Mouse (Mus musculus): ENCODE results near the gene Hacd4. TPM values are rescaled to one million over a fixed set of nuclear protein-coding genes. Genes with fewer than 3 reads are reported as not detected.
A peak's percentile ranks its signal among the peaks of the same experiment; 100 is the strongest.
"Not testable (repeated sequence)": the region's sequence is repeated elsewhere in the genome, so short reads cannot be mapped to it uniquely, and the experiment has no call there.

Hacd4 gene
- polyA plus RNA-seq, 1 experiment from 2014 or later: 3.2 TPM

- Histone ChIP-seq H3K27me3 (ENCODE audit: poor library complexity, severe bottlenecking) (no peaks in the 10 kb centered on the region), H3K36me3 (replicated peaks) (no peaks in the 10 kb centered on the region), H3K27ac (no peak overlapping the region), H3K4me3 (no peak overlapping the region), H3K4me1 (peaks cover 5% of the 10 kb centered on the region), H3K9me3 (no peaks in the 10 kb centered on the region)
- 94% methylated on average over 5 of the region's 5 CpGs for WGBS
- DNase-seq (ENCODE audit: extremely low spot score, low spot score): no peak
These were observed 19.4 kb downstream of the Hacd4 start for GRCm38 (mm10) chr4:88419378-88419777.

- Histone ChIP-seq H3K9me3 (no peaks in the 10 kb centered on the region), H3K4me1 (peaks cover 5% of the 10 kb centered on the region), H3K36me3 (replicated peaks) (no peaks in the 10 kb centered on the region), H3K27ac (no peak overlapping the region), H3K4me3 (no peak overlapping the region), H3K27me3 (ENCODE audit: poor library complexity, severe bottlenecking) (no peaks in the 10 kb centered on the region)
- WGBS: 63% methylated on average over 2 of the region's 2 CpGs
- DNase-seq (ENCODE audit: extremely low spot score, low spot score): no peak
These were observed 23.7 kb downstream of the Hacd4 start for GRCm38 (mm10) chr4:88415017-88415416.

- Histone ChIP-seq H3K9me3 (no peaks in the 10 kb centered on the region), H3K27ac (no peak overlapping the region), H3K4me1 (peaks cover 8% of the 10 kb centered on the region), H3K27me3 (ENCODE audit: poor library complexity, severe bottlenecking) (no peaks in the 10 kb centered on the region), H3K4me3 (no peak overlapping the region), H3K36me3 (replicated peaks) (peaks cover 2% of the 10 kb centered on the region)
- 91% methylated on average over 2 of the region's 2 CpGs for WGBS
- DNase-seq (ENCODE audit: extremely low spot score, low spot score): no peak
These were observed 26.4 kb downstream of the Hacd4 start for GRCm38 (mm10) chr4:88412331-88412730.

- WGBS: 91% methylated on average over 4 of the region's 4 CpGs
- H3K4me3 ChIP-seq: no peak overlapping the region
- no peak for DNase-seq (ENCODE audit: extremely low spot score, low spot score)
- no peak overlapping the region for H3K27ac ChIP-seq
- H3K4me1 ChIP-seq: peaks cover 10% of the 10 kb centered on the region
- no peaks in the 10 kb centered on the region for H3K27me3 ChIP-seq (ENCODE audit: poor library complexity, severe bottlenecking)
- no peaks in the 10 kb centered on the region for H3K9me3 ChIP-seq
- H3K36me3 ChIP-seq (replicated peaks): peaks cover 6% of the 10 kb centered on the region
These were observed 29.4 kb downstream of the Hacd4 start for GRCm38 (mm10) chr4:88409279-88409678.

- 85% methylated on average over 4 of the region's 4 CpGs for WGBS
- DNase-seq (ENCODE audit: extremely low spot score, low spot score): no peak
These were observed 31.6 kb downstream of the Hacd4 start for GRCm38 (mm10) chr4:88406887-88407696.

GRCm38 (mm10) chr4:88402884-88403283 is 35.8 kb downstream of the Hacd4 start:
- no peak for DNase-seq (ENCODE audit: extremely low spot score, low spot score)
- no peak overlapping the region for H3K4me3 ChIP-seq
- WGBS: 93% methylated on average over 6 of the region's 6 CpGs
- no peaks in the 10 kb centered on the region for H3K9me3 ChIP-seq
- no peak overlapping the region for H3K27ac ChIP-seq
- peaks cover 10% of the 10 kb centered on the region for H3K4me1 ChIP-seq
- H3K27me3 ChIP-seq (ENCODE audit: poor library complexity, severe bottlenecking): no peaks in the 10 kb centered on the region
- H3K36me3 ChIP-seq (replicated peaks): peaks cover 6% of the 10 kb centered on the region

More at GRCm38 (mm10) chr4:88406887-88407696, 31.6 kb downstream of the Hacd4 start:
- peaks cover 10% of the 10 kb centered on the region for H3K4me1 ChIP-seq
- H3K9me3 ChIP-seq: no peaks in the 10 kb centered on the region
- no peak overlapping the region for H3K4me3 ChIP-seq
- H3K27ac ChIP-seq: peak overlapping the region; percentile 51; the same call in 1 of the 2 replicates
- peaks cover 6% of the 10 kb centered on the region for H3K36me3 ChIP-seq (replicated peaks)
- H3K27me3 ChIP-seq (ENCODE audit: poor library complexity, severe bottlenecking): no peaks in the 10 kb centered on the region

GRCm38 (mm10) chr4:88400992-88401313 is 37.8 kb downstream of the Hacd4 start:
- H3K4me1 ChIP-seq: no peaks in the 10 kb centered on the region
- no peaks in the 10 kb centered on the region for H3K36me3 ChIP-seq (replicated peaks)
- H3K4me3 ChIP-seq: no peak overlapping the region
- no peak for DNase-seq (ENCODE audit: extremely low spot score, low spot score)
- 89% methylated on average over 7 of the region's 7 CpGs for WGBS
- H3K9me3 ChIP-seq: no peaks in the 10 kb centered on the region
- no peak overlapping the region for H3K27ac ChIP-seq
- H3K27me3 ChIP-seq (ENCODE audit: poor library complexity, severe bottlenecking): no peaks in the 10 kb centered on the region

- no peaks in the 10 kb centered on the region for H3K27me3 ChIP-seq (ENCODE audit: poor library complexity, severe bottlenecking)
- 88% methylated on average over 9 of the region's 9 CpGs for WGBS
These were observed 38.3 kb downstream of the Hacd4 start for GRCm38 (mm10) chr4:88400302-88400991.

GRCm38 (mm10) chr4:88396995-88397521 is 41.7 kb downstream of the Hacd4 start:
- 89% methylated on average over 6 of the region's 6 CpGs for WGBS
- DNase-seq (ENCODE audit: extremely low spot score, low spot score): no peak

More at GRCm38 (mm10) chr4:88400302-88400991, 38.3 kb downstream of the Hacd4 start:
- no peak for DNase-seq (ENCODE audit: extremely low spot score, low spot score)
- Histone ChIP-seq H3K4me1 (no peaks in the 10 kb centered on the region), H3K9me3 (no peaks in the 10 kb centered on the region), H3K36me3 (replicated peaks) (no peaks in the 10 kb centered on the region), H3K27ac (no peak overlapping the region), H3K4me3 (no peak overlapping the region)

GRCm38 (mm10) chr4:88395717-88396116 is 43.0 kb downstream of the Hacd4 start:
- Histone ChIP-seq H3K4me3 (no peak overlapping the region), H3K9me3 (no peaks in the 10 kb centered on the region), H3K27ac (no peak overlapping the region), H3K27me3 (ENCODE audit: poor library complexity, severe bottlenecking) (no peaks in the 10 kb centered on the region), H3K4me1 (no peaks in the 10 kb centered on the region), H3K36me3 (replicated peaks) (peaks cover 5% of the 10 kb centered on the region; the same call in 1 of the 2 replicates)
- DNase-seq (ENCODE audit: extremely low spot score, low spot score): no peak
- 94% methylated on average over 3 of the region's 3 CpGs for WGBS

More at GRCm38 (mm10) chr4:88396995-88397521, 41.7 kb downstream of the Hacd4 start:
- no peaks in the 10 kb centered on the region for H3K9me3 ChIP-seq
- peaks cover 5% of the 10 kb centered on the region; the same call in 1 of the 2 replicates for H3K36me3 ChIP-seq (replicated peaks)
- no peaks in the 10 kb centered on the region for H3K27me3 ChIP-seq (ENCODE audit: poor library complexity, severe bottlenecking)
- no peak overlapping the region for H3K27ac ChIP-seq
- H3K4me1 ChIP-seq: no peaks in the 10 kb centered on the region
- H3K4me3 ChIP-seq: no peak overlapping the region

GRCm38 (mm10) chr4:88390596-88390995 is 48.1 kb downstream of the Hacd4 start:
- DNase-seq (ENCODE audit: extremely low spot score, low spot score); H3K4me3 ChIP-seq; H3K9me3 ChIP-seq; H3K4me1 ChIP-seq; H3K36me3 ChIP-seq (replicated peaks); H3K27me3 ChIP-seq (ENCODE audit: poor library complexity, severe bottlenecking); H3K27ac ChIP-seq: not testable (repeated sequence)
- WGBS: 50% methylated on average over 1 of the region's 1 CpGs

GRCm38 (mm10) chr4:88390036-88390435 is 48.7 kb downstream of the Hacd4 start:
- Histone ChIP-seq H3K9me3 (no peaks in the 10 kb centered on the region), H3K27ac (no peak overlapping the region), H3K4me1 (no peaks in the 10 kb centered on the region), H3K4me3 (no peak overlapping the region), H3K27me3 (ENCODE audit: poor library complexity, severe bottlenecking) (no peaks in the 10 kb centered on the region), H3K36me3 (replicated peaks) (peaks cover 5% of the 10 kb centered on the region; the same call in 1 of the 2 replicates)
- DNase-seq (ENCODE audit: extremely low spot score, low spot score): no peak
- 84% methylated on average over 1 of the region's 1 CpGs for WGBS

All from forebrain, embryonic 10.5 days (tissue).